Mouse (Mus musculus) ES-Bruce4 (cell line): ENCODE measurements around the gene Cryab.
A peak's percentile ranks its signal among the peaks of the same experiment; 100 is the strongest.

Experiments used
- CTCF ChIP-seq: IDR thresholded peaks from one replicate; pipeline ENCODE4 v1.8.1; 2011; ENCODE audit warnings: low read depth, low read length
- POLR2A ChIP-seq: IDR thresholded peaks from one replicate; pipeline ENCODE4 v1.8.1; 2011; ENCODE audit warnings: low read length; ENCODE audit not compliant: insufficient read depth

DNA sequence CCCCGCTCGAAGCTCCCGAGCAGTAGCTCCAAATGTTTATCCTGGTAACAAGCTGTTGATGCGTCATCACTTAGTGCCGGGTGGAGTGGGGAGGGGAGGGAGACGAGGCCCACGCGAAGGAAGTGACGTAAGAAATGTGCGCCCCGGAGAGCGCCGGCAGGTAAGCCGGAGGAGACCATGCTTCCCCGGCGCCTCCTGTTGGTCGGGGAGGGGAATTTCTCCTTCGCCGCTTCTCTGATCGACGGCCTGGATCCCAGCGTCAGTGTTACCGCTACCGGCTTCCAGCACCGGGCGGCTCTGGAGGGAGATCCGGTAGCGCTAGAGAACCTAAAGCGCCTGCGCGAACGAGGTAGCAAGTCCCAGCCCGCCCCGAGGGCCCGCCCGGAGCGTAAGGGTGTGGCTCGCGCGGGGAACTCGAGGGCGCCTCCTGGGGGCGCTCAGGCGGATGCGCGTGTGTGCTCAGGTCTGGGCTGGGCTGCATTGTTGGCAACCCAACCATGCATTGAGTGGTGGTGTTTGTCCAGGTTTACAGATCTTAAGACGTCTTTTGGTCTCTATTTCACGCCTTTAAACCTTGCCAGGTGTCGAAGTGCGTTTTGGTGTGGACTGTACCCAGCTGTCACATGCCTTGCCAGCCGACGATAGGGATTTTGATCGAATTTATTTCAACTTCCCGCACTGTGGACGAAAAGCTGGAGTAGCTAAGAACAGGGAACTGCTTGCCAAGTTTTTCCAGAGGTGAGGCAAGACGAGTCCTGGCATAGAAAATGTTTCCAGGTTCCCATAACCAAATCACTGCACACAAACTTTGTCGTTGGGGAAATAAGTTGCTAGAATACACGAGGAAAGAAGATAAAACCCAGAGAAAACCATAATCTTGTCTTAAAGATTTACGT lies 17.2 kb downstream of the Cryab start, which contains the start of gene Fdxacb1:
- TF ChIP-seq CTCF (peak; percentile 53), POLR2A (no peak)
